ENCODE assay signal across 15 mouse cellular contexts in genomic region chr3:81916030-81916686, GRCm38 (mm10). TPM values are rescaled to one million over a fixed set of nuclear protein-coding genes. Genes with fewer than 3 reads are reported as not detected.
DNase-seq lines count a peak whose midpoint lies in the region; ATAC-seq and TF ChIP-seq lines count a peak whose summit lies in the region.
"Had no signal": no experiment of that assay in that cellular context is flagged by ENCODE, and none has a peak within 500 bp of the region (broad histone marks: within the 10 kb centered on the region; RNA-seq: fewer than 3 reads in every experiment).

No protein-coding gene starts in this region.

- H3K4me2 ChIP-seq in forebrain, postnatal 0 days (ENCODE audit: low read depth) = no peak overlapping the region
- no peak overlapping the region for H3K4me2 ChIP-seq in forebrain, embryonic 13.5 days
- H3K4me2 ChIP-seq: embryonic facial prominence, embryonic 15.5 days had no signal

- WGBS in forebrain, postnatal 0 days = 56% methylated on average over 5 of the region's 5 CpGs
- 77% methylated on average over 5 of the region's 5 CpGs for WGBS in forebrain, embryonic 13.5 days

- H3K27me3 ChIP-seq in forebrain, postnatal 0 days (ENCODE audit: insufficient read depth, low read length) = no peaks in the 10 kb centered on the region
- no peaks in the 10 kb centered on the region for H3K27me3 ChIP-seq in forebrain, embryonic 13.5 days
- H3K27me3 ChIP-seq: embryonic facial prominence, embryonic 15.5 days had no signal

- TF ChIP-seq CTCF in forebrain, postnatal 0 days (IDR thresholded peaks at IDR 0.05; ENCODE audit: low read depth) = no peak

- H3K36me3 ChIP-seq in forebrain, postnatal 0 days (ENCODE audit: insufficient read depth) = no peaks in the 10 kb centered on the region
- H3K36me3 ChIP-seq in forebrain, embryonic 13.5 days (ENCODE audit: poor library complexity, severe bottlenecking) = no peaks in the 10 kb centered on the region
- H3K36me3 ChIP-seq: embryonic facial prominence, embryonic 15.5 days had no signal

- no peaks in the 10 kb centered on the region for H3K9me3 ChIP-seq in forebrain, postnatal 0 days (ENCODE audit: low read length)
- H3K9me3 ChIP-seq in forebrain, embryonic 13.5 days (replicated peaks) = no peaks in the 10 kb centered on the region
- H3K9me3 ChIP-seq: embryonic facial prominence, embryonic 15.5 days had no signal

- DNase-seq in forebrain, postnatal 0 days = no peak
- DNase-seq in lung, postnatal 10 days = peak; percentile 60
- no peak for DNase-seq in lung, postnatal 14 days
- DNase-seq in NIH3T3 (ENCODE audit: low read depth) = peak; percentile 53
- no peak for DNase-seq in embryo, embryonic 11 days
- DNase-seq: cerebellum, adult 9-11 months; kidney, postnatal 36 days; liver, postnatal 0 days; thymus, adult 18-20 months had no signal

- H3K4me1 ChIP-seq in forebrain, postnatal 0 days (ENCODE audit: insufficient read depth) = no peaks in the 10 kb centered on the region; the same call in 1 of the 2 replicates
- H3K4me1 ChIP-seq in forebrain, embryonic 13.5 days = peaks cover 11% of the 10 kb centered on the region; the same call in 1 of the 2 replicates
- H3K4me1 ChIP-seq: embryonic facial prominence, embryonic 15.5 days had no signal

- H3K4me3 ChIP-seq in forebrain, postnatal 0 days (ENCODE audit: low read depth, low read length) = no peak overlapping the region
- H3K4me3 ChIP-seq in forebrain, embryonic 13.5 days = no peak overlapping the region
- H3K4me3 ChIP-seq: embryonic facial prominence, embryonic 15.5 days had no signal

- H3K27ac ChIP-seq in forebrain, postnatal 0 days (ENCODE audit: low read depth, low read length) = no peak overlapping the region
- H3K27ac ChIP-seq in forebrain, embryonic 13.5 days = no peak overlapping the region
- H3K27ac ChIP-seq: embryonic facial prominence, embryonic 15.5 days had no signal

- H3K9ac ChIP-seq in forebrain, postnatal 0 days = no peak overlapping the region
- no peak overlapping the region for H3K9ac ChIP-seq in forebrain, embryonic 13.5 days
- H3K9ac ChIP-seq: embryonic facial prominence, embryonic 15.5 days; liver, postnatal 0 days had no signal

- ATAC-seq in forebrain, postnatal 0 days = 0 out of 2 replicates have a peak, but pooled peaks have one; percentile 20
- no peak for ATAC-seq in forebrain, embryonic 13.5 days
- peak; percentile 48 to 66; a peak in 2 of 4 replicates for ATAC-seq in hematopoietic stem cell, adult 5-6 weeks (replicated peaks in 1 of 2; ENCODE audit: insufficient read depth in 1 of 2, low FRiP score in 2 of 2, low TSS enrichment in 1 of 2, low read depth in 1 of 2, poor library complexity in 2 of 2, severe bottlenecking in 2 of 2)
- ATAC-seq in activated CD4-positive, CD25-positive, alpha-beta regulatory T cell, adult 4 months = no peak
- ATAC-seq: liver, postnatal 0 days; midbrain, embryonic 16.5 days had no signal

RNA-seq across cellular contexts. Expression of gene Ctso, which starts 16.2 kb away (rescaled TPM):
- 6.1 and 9.2 TPM in 2 replicates for total RNA-seq in forebrain, postnatal 0 days (2014; rRNA removed)
- polyA plus RNA-seq in forebrain, postnatal 0 days (2015; fragmentation: Nextera tagmentation; extraction: Ambion mirVana) = 11.8 and 13.6 TPM in 2 replicates
- polyA plus RNA-seq in forebrain, embryonic 13.5 days (2015; fragmentation: Nextera tagmentation; extraction: Ambion mirVana) = 8.1 and 8.5 TPM in 2 replicates
- total RNA-seq in hematopoietic stem cell, adult 5-6 weeks (2017) = 24.4 and 24.5 TPM in 2 replicates
- 10 to 100 TPM; 43.3 to 48.1 TPM for polyA plus RNA-seq in activated CD4-positive, CD25-positive, alpha-beta regulatory T cell, adult 4 months (2017; shearing (Covaris generic))

RNA-seq across cellular contexts. Expression of gene Tdo2, which starts 59.8 kb away (rescaled TPM):
- 0.14 and 0.31 TPM in 2 replicates for total RNA-seq in forebrain, postnatal 0 days (2014; rRNA removed)
- 1.4 and 1.6 TPM in 2 replicates for polyA plus RNA-seq in forebrain, postnatal 0 days (2015; fragmentation: Nextera tagmentation; extraction: Ambion mirVana)
- polyA plus RNA-seq in forebrain, embryonic 13.5 days (2015; fragmentation: Nextera tagmentation; extraction: Ambion mirVana) = 0.19 and 0.77 TPM in 2 replicates
- total RNA-seq in hematopoietic stem cell, adult 5-6 weeks (2017) = not detected in 2 replicates
- polyA plus RNA-seq in activated CD4-positive, CD25-positive, alpha-beta regulatory T cell, adult 4 months (2017; shearing (Covaris generic)) = under 1 TPM; 0.18 to 0.87 TPM
- polyA plus RNA-seq: midbrain, embryonic 16.5 days; spleen, adult 2 months had no signal

Comparison
In these comparisons a context has a peak if more than half of its experiments do, and no peak if none do; other contexts are left out.
1. ATAC-seq: peak in forebrain, postnatal 0 days (single experiment) and hematopoietic stem cell, adult 5-6 weeks (2 of 2); none in forebrain, embryonic 13.5 days (single experiment) and activated CD4-positive, CD25-positive, alpha-beta regulatory T cell, adult 4 months (single experiment).
2. DNase-seq: peak in lung, postnatal 10 days (single experiment) and NIH3T3 (single experiment); none in forebrain, postnatal 0 days (single experiment), lung, postnatal 14 days (single experiment) and embryo, embryonic 11 days (single experiment).